Mouse (Mus musculus) embryonic facial prominence, embryonic 12.5 days (tissue): ENCODE data around the gene Sgip1. TPM values are rescaled to one million over a fixed set of nuclear protein-coding genes. Genes with fewer than 3 reads are reported as not detected.

ENCODE experiments used
- ATAC-seq: fragments of 200-750 bp; cut with Nextera tagmentation; 2 replicates; pipeline ENCODE4 v1.8.0; 2017; ENCODE audit not compliant: insufficient number of reproducible peaks, insufficient read depth, low FRiP score, low TSS enrichment
- H3K27ac ChIP-seq: fragments of 300-500 bp; sonication (generic); 2 replicates; pipeline ENCODE4 v1.5.1; 2016; ENCODE audit warnings: mild to moderate bottlenecking
- H3K27me3 ChIP-seq: fragments of 300-500 bp; sonication (generic); 2 replicates; pipeline ENCODE4 v1.6.1; 2016; ENCODE audit warnings: mild to moderate bottlenecking, moderate library complexity
- H3K36me3 ChIP-seq: fragments of 300-500 bp; sonication (generic); 2 replicates; pipeline ENCODE4 v1.6.1; 2016; ENCODE audit warnings: mild to moderate bottlenecking
- H3K4me1 ChIP-seq: fragments of 300-500 bp; sonication (generic); 2 replicates; pipeline ENCODE4 v1.6.1; 2016
- H3K4me2 ChIP-seq: fragments of 300-500 bp; sonication (generic); replicated peaks from 2 replicates; pipeline ENCODE4 v1.6.1; 2016; ENCODE audit warnings: mild to moderate bottlenecking, moderate library complexity
- H3K4me3 ChIP-seq: fragments of 300-500 bp; sonication (generic); 2 replicates; pipeline ENCODE4 v1.5.1; 2016; ENCODE audit warnings: mild to moderate bottlenecking
- H3K9ac ChIP-seq: fragments of 300-500 bp; sonication (generic); 2 replicates; pipeline ENCODE4 v1.6.1; 2016; ENCODE audit warnings: mild to moderate bottlenecking, moderate library complexity
- H3K9me3 ChIP-seq: fragments of 300-500 bp; sonication (generic); 2 replicates; pipeline ENCODE4 v1.6.1; 2016; ENCODE audit warnings: mild to moderate bottlenecking, moderate library complexity
- WGBS: fragments of 180-500 bp; shearing (Covaris S2); methylation state at CpG from one replicate; pipeline ENCODE4 v1.1.7; 2016; 5-methylcytosine and 5-hydroxymethylcytosine counted together
- polyA plus RNA-seq: library from polyadenylated mRNA; unstranded; fragments of >200 nt; fragmentation: Nextera tagmentation; extraction: Ambion mirVana; gene quantifications from 2 replicates; pipeline ENCODE4 v1.2.1, GENCODE M21; 2016

The Sgip1 gene
- polyA plus RNA-seq, 1 experiment from 2014 or later: 14.1 TPM

GRCm38 (mm10) chr4:102813346-102813745 is 72.2 kb downstream of the Sgip1 start:
- no peaks in the 10 kb centered on the region for H3K27me3 ChIP-seq
- H3K27ac ChIP-seq: no peak overlapping the region
- ATAC-seq: no peak
- no peak overlapping the region for H3K9ac ChIP-seq
- H3K9me3 ChIP-seq: no peaks in the 10 kb centered on the region
- no peak overlapping the region for H3K4me3 ChIP-seq
- H3K4me1 ChIP-seq: peaks cover 14% of the 10 kb centered on the region; the same call in 1 of the 2 replicates
- H3K36me3 ChIP-seq: no peaks in the 10 kb centered on the region
- no peak overlapping the region for H3K4me2 ChIP-seq
- 83% methylated on average over 8 of the region's 8 CpGs for WGBS

DNA sequence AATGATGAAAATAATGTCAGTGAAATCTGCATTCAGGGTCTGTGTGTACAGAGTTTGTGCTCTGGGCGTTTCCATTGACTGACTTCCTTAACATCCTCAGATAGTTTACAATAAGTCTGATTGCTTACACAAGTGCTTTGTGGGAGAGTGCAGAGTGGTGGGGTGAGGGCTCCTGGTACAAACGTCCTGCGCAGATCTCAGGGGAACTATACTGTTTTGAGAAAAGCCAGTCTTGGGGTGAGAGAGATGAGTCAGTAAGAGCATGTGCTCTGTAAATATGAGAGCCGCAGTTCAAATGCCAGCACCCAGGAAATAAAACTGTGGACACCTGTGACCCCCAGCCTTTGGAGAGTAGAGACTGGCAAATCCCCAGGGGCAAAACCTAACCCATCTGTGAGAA is 80.7 kb downstream of the Sgip1 start:
- no peak overlapping the region for H3K27ac ChIP-seq
- H3K36me3 ChIP-seq: no peaks in the 10 kb centered on the region
- H3K9me3 ChIP-seq: no peaks in the 10 kb centered on the region
- no peaks in the 10 kb centered on the region for H3K27me3 ChIP-seq
- ATAC-seq: no peak
- no peak overlapping the region for H3K4me2 ChIP-seq
- no peaks in the 10 kb centered on the region; the same call in 1 of the 2 replicates for H3K4me1 ChIP-seq
- no peak overlapping the region for H3K9ac ChIP-seq
- no peak overlapping the region for H3K4me3 ChIP-seq
- WGBS: 59% methylated on average over 4 of the region's 4 CpGs

GRCm38 (mm10) chr4:102824494-102824893 is 83.4 kb downstream of the Sgip1 start:
- Histone ChIP-seq H3K4me1 (no peaks in the 10 kb centered on the region; the same call in 1 of the 2 replicates), H3K27ac (no peak overlapping the region), H3K9me3 (no peaks in the 10 kb centered on the region), H3K36me3 (no peaks in the 10 kb centered on the region), H3K4me2 (no peak overlapping the region), H3K4me3 (no peak overlapping the region), H3K9ac (no peak overlapping the region), H3K27me3 (no peaks in the 10 kb centered on the region)
- no peak for ATAC-seq
- 76% methylated on average over 2 of the region's 2 CpGs for WGBS

DNA sequence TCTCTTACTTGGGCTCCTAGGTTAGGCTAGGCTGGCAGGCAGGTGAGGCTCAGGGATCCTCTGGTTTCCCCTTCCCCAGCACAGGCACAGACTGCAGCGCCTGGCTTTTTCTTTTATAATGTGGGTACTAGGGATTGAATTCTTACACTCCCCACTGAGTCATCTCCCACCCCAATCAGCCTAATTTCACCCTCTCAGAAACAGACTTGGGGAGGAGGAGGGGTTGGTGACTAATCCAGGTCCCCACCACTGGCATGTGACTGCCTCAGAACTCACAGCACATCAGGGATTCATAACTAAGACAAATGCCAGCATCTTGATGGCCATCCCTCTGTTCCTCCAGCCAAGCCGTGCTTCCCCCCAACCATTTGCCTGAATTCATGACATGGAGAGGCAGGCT is 85.1 kb downstream of the Sgip1 start:
- Histone ChIP-seq H3K27me3 (no peaks in the 10 kb centered on the region), H3K4me1 (no peaks in the 10 kb centered on the region; the same call in 1 of the 2 replicates), H3K4me2 (no peak overlapping the region), H3K27ac (no peak overlapping the region), H3K36me3 (no peaks in the 10 kb centered on the region), H3K9ac (no peak overlapping the region), H3K9me3 (no peaks in the 10 kb centered on the region), H3K4me3 (no peak overlapping the region)
- WGBS: 80% methylated on average over 2 of the region's 2 CpGs
- no peak for ATAC-seq

DNA sequence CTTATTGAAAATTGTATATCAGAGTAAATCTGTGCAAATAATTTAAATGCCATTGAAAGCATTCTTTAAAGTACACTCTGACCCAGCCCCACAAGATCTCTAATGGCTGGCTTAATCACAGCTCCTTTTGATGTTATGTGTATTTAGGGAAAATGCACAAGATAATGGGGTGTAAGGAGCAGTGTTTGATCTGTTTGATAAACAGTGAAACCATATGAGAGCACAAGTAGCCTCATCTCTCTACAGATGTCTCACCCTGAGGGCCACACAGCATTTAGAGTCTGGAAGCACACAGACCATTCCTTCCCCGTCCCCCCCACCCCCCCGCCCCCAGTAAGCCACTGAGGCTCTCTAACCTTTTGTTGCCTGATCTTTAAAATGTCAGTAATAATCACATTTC is 87.4 kb downstream of the Sgip1 start:
- Histone ChIP-seq H3K27me3 (no peaks in the 10 kb centered on the region), H3K9ac (no peak overlapping the region), H3K9me3 (no peaks in the 10 kb centered on the region), H3K4me3 (no peak overlapping the region), H3K27ac (no peak overlapping the region), H3K36me3 (no peaks in the 10 kb centered on the region), H3K4me2 (no peak overlapping the region), H3K4me1 (no peaks in the 10 kb centered on the region; the same call in 1 of the 2 replicates)
- no peak for ATAC-seq
- WGBS: 87% methylated on average over 2 of the region's 2 CpGs

GRCm38 (mm10) chr4:102833191-102833590 is 92.1 kb downstream of the Sgip1 start:
- no peak overlapping the region for H3K4me2 ChIP-seq
- no peak overlapping the region for H3K9ac ChIP-seq
- no peak overlapping the region for H3K27ac ChIP-seq
- H3K4me1 ChIP-seq: no peaks in the 10 kb centered on the region
- 89% methylated on average over 1 of the region's 1 CpGs for WGBS
- ATAC-seq: no peak
- H3K4me3 ChIP-seq: no peak overlapping the region
- no peaks in the 10 kb centered on the region for H3K36me3 ChIP-seq
- no peaks in the 10 kb centered on the region for H3K9me3 ChIP-seq
- no peaks in the 10 kb centered on the region for H3K27me3 ChIP-seq

DNA sequence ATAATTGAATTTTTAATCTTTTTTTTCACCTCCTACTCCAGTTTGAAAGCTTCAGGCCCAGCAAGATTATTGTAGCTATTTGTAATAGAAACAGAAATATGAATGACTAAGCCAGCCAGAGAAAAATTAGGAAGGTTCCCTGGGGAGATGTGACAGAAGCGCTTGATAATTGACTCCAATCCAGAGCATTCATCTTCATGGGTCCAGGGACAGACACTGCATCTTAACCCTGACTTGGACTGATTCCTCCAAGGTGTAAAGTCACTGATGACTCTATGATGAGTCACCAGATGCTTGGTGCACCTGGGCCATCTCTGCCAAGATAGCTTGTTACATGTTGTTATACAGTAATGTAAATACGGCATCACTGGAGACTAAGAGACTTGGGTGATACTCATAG is 92.6 kb downstream of the Sgip1 start:
- no peaks in the 10 kb centered on the region for H3K4me1 ChIP-seq
- H3K27ac ChIP-seq: no peak overlapping the region
- no peaks in the 10 kb centered on the region for H3K36me3 ChIP-seq
- H3K27me3 ChIP-seq: no peaks in the 10 kb centered on the region
- no peaks in the 10 kb centered on the region for H3K9me3 ChIP-seq
- no peak overlapping the region for H3K9ac ChIP-seq
- H3K4me2 ChIP-seq: no peak overlapping the region
- ATAC-seq: no peak
- H3K4me3 ChIP-seq: no peak overlapping the region
- 94% methylated on average over 2 of the region's 2 CpGs for WGBS

GRCm38 (mm10) chr4:102834710-102835109 is 93.6 kb downstream of the Sgip1 start:
- no peaks in the 10 kb centered on the region for H3K9me3 ChIP-seq
- no peak overlapping the region for H3K9ac ChIP-seq
- H3K4me3 ChIP-seq: no peak overlapping the region
- H3K4me2 ChIP-seq: no peak overlapping the region
- H3K4me1 ChIP-seq: no peaks in the 10 kb centered on the region
- H3K36me3 ChIP-seq: no peaks in the 10 kb centered on the region
- no peaks in the 10 kb centered on the region for H3K27me3 ChIP-seq
- WGBS: 53% methylated on average over 1 of the region's 1 CpGs
- no peak overlapping the region for H3K27ac ChIP-seq
- ATAC-seq: no peak

GRCm38 (mm10) chr4:102840062-102840798 is 99.1 kb downstream of the Sgip1 start:
- peaks cover 11% of the 10 kb centered on the region; the same call in 1 of the 2 replicates for H3K4me1 ChIP-seq
- ATAC-seq: no peak
- no peak overlapping the region for H3K9ac ChIP-seq
- no peak overlapping the region for H3K27ac ChIP-seq
- no peaks in the 10 kb centered on the region for H3K27me3 ChIP-seq
- H3K9me3 ChIP-seq: no peaks in the 10 kb centered on the region
- H3K4me3 ChIP-seq: no peak overlapping the region
- no peak overlapping the region for H3K4me2 ChIP-seq
- 65% methylated on average over 7 of the region's 7 CpGs for WGBS
- H3K36me3 ChIP-seq: no peaks in the 10 kb centered on the region

- H3K9ac ChIP-seq: no peak overlapping the region
- no peaks in the 10 kb centered on the region for H3K9me3 ChIP-seq
- peaks cover 11% of the 10 kb centered on the region; the same call in 1 of the 2 replicates for H3K4me1 ChIP-seq
- WGBS: 64% methylated on average over 11 of the region's 11 CpGs
- no peaks in the 10 kb centered on the region for H3K27me3 ChIP-seq
- H3K4me3 ChIP-seq: no peak overlapping the region
- H3K36me3 ChIP-seq: no peaks in the 10 kb centered on the region
- H3K27ac ChIP-seq: no peak overlapping the region
- H3K4me2 ChIP-seq: no peak overlapping the region
- no peak for ATAC-seq
Measured at GRCm38 (mm10) chr4:102840956-102841729, 100.0 kb downstream of the Sgip1 start.

DNA sequence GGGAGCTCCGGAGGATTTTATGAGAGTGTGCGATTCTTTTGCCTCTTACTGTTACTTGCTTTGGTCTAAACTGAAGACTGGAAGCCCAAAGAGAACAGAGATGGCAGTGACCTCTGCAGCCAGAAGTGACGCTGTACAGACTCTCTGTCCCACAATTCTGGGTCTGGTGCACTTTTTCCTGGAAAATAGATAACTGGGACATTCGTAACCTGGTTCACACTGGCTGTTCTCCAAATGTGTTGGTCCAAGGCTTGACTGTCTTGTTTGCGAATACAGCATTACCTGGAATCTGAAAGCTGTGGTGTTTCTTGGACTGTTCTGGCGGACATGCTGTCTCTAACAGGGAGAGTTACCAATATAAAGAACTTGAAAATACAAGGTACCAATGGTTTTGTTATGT is 109.4 kb downstream of the Sgip1 start:
- WGBS: 94% methylated on average over 6 of the region's 6 CpGs
- H3K9ac ChIP-seq: no peak overlapping the region
- H3K36me3 ChIP-seq: no peaks in the 10 kb centered on the region
- no peaks in the 10 kb centered on the region for H3K9me3 ChIP-seq
- H3K27ac ChIP-seq: no peak overlapping the region
- H3K27me3 ChIP-seq: no peaks in the 10 kb centered on the region
- no peak overlapping the region for H3K4me2 ChIP-seq
- no peak overlapping the region for H3K4me3 ChIP-seq
- ATAC-seq: no peak
- peaks cover 9% of the 10 kb centered on the region; the same call in 1 of the 2 replicates for H3K4me1 ChIP-seq

- Histone ChIP-seq H3K9me3 (no peaks in the 10 kb centered on the region), H3K27ac (no peak overlapping the region), H3K9ac (no peak overlapping the region), H3K4me3 (no peak overlapping the region), H3K27me3 (no peaks in the 10 kb centered on the region), H3K4me2 (no peak overlapping the region), H3K4me1 (peaks cover 9% of the 10 kb centered on the region; the same call in 1 of the 2 replicates), H3K36me3 (no peaks in the 10 kb centered on the region)
- ATAC-seq: no peak
- 63% methylated on average over 1 of the region's 1 CpGs for WGBS
Measured at GRCm38 (mm10) chr4:102851161-102851560, 110.1 kb downstream of the Sgip1 start.
